Mouse (Mus musculus) heart, adult 2 months (tissue): ENCODE results near the gene Stac2.

Experiments
- CTCF ChIP-seq: fragments of 200-600 bp; IDR thresholded peaks from 2 replicates; pipeline ENCODE4 v1.8.1; 2022; ENCODE audit warnings: antibody characterized with exemption, mild to moderate bottlenecking, moderate library complexity
- POLR2A ChIP-seq: fragments of 200-500 bp; IDR thresholded peaks from 2 replicates; pipeline ENCODE4 v1.6.1; 2011; ENCODE audit warnings: mild to moderate bottlenecking, low read depth, low read length, control low read depth; ENCODE audit not compliant: insufficient read depth

DNA sequence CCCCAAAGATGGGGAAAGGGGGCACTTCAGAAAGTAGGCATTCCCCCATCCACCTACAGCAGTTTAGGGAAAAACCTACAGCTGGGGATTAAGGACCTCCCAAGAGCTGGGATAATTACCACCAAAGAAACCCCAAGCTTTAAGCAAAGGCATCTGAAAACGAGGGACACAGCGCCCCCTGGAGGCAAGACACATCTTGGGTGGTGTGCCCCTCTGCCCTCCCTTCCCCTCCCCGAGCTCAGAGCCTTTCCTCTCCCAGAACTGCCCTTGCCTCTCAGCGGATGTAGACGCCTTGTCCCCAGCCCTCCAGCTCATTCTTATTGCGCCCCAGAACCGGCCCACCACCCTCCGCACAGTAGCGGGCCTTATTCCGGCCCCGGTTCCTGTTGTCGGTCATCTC lies 50.6 kb downstream of the Stac2 start:
- TF ChIP-seq CTCF, result peak; percentile 90
- TF ChIP-seq POLR2A, result no peak
